Mouse (Mus musculus): ENCODE measurements around the gene Klf3.

DNA sequence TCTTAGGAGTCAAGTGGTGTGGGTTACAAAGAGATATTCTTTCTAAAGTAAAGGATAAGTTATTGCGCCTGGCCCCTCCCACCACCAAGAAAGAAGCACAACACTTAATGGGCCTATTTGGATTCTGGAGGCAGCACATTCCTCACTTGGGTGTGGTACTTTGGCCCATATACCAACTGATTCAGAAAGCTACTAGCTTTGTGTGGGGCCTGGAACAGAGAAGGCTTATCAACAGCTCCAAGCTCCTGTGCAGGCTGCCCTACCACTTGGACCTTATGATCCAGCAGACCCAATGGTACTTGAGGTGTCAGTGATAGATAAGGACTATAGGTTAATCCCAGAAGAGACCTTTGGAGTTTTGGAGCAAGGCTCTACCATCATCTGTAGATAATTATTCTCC is 15.0 kb upstream of the Klf3 start:
- TF ChIP-seq CTCF (IDR thresholded peaks at IDR 0.05; ENCODE audit: borderline replicate concordance, insufficient read depth, low read length) (no peak), POLR2A (IDR thresholded peaks at IDR 0.05; ENCODE audit: low read depth, low read length) (no peak)

All from embryonic fibroblast, embryonic 13.5 days (primary cell).